Mouse (Mus musculus) heart, embryonic 12.5 days (tissue): ENCODE data around the gene Rhbdd1. TPM values are rescaled to one million over a fixed set of nuclear protein-coding genes. Genes with fewer than 3 reads are reported as not detected.

Experiments used
- ATAC-seq: fragments of 200-750 bp; cut with Nextera tagmentation; 2 replicates; pipeline ENCODE4 v1.8.0; 2017; ENCODE audit warnings: moderate TSS enrichment, moderate library complexity; ENCODE audit not compliant: insufficient number of reproducible peaks, low FRiP score
- H3K27ac ChIP-seq: fragments of 300-500 bp; sonication (generic); 2 replicates; pipeline ENCODE4 v1.5.1; 2016; ENCODE audit warnings: mild to moderate bottlenecking, moderate library complexity; ENCODE audit not compliant: poor library complexity, severe bottlenecking
- H3K27me3 ChIP-seq: fragments of 300-500 bp; sonication (generic); replicated peaks from 2 replicates; pipeline ENCODE4 v1.6.1; 2016; ENCODE audit warnings: mild to moderate bottlenecking, moderate library complexity
- H3K36me3 ChIP-seq: fragments of 300-500 bp; sonication (generic); 2 replicates; pipeline ENCODE4 v1.6.1; 2016; ENCODE audit warnings: mild to moderate bottlenecking, moderate library complexity
- H3K4me1 ChIP-seq: fragments of 300-500 bp; sonication (generic); replicated peaks from 2 replicates; pipeline ENCODE4 v1.6.1; 2016; ENCODE audit warnings: mild to moderate bottlenecking
- H3K4me2 ChIP-seq: fragments of 300-500 bp; sonication (generic); 2 replicates; pipeline ENCODE4 v1.6.1; 2016; ENCODE audit warnings: mild to moderate bottlenecking, moderate library complexity
- H3K4me3 ChIP-seq: fragments of 300-500 bp; sonication (generic); 2 replicates; pipeline ENCODE4 v1.5.1; 2016; ENCODE audit warnings: mild to moderate bottlenecking
- H3K9ac ChIP-seq: fragments of 300-500 bp; sonication (generic); 2 replicates; pipeline ENCODE4 v1.6.1; 2016; ENCODE audit warnings: mild to moderate bottlenecking, moderate library complexity
- H3K9me3 ChIP-seq: fragments of 300-500 bp; sonication (generic); replicated peaks from 2 replicates; pipeline ENCODE4 v1.6.1; 2016; ENCODE audit warnings: mild to moderate bottlenecking, moderate library complexity
- WGBS: fragments of 180-500 bp; shearing (Covaris S2); methylation state at CpG from one replicate; pipeline ENCODE4 v1.1.7; 2016; 5-methylcytosine and 5-hydroxymethylcytosine counted together
- polyA plus RNA-seq: library from polyadenylated mRNA; unstranded; fragments of >200 nt; fragmentation: Nextera tagmentation; extraction: Ambion mirVana; gene quantifications from 2 replicates; pipeline ENCODE4 v1.2.1, GENCODE M21; 2016

Gene Rhbdd1
- polyA plus RNA-seq, 1 experiment from 2014 or later: 11.9 TPM

DNA sequence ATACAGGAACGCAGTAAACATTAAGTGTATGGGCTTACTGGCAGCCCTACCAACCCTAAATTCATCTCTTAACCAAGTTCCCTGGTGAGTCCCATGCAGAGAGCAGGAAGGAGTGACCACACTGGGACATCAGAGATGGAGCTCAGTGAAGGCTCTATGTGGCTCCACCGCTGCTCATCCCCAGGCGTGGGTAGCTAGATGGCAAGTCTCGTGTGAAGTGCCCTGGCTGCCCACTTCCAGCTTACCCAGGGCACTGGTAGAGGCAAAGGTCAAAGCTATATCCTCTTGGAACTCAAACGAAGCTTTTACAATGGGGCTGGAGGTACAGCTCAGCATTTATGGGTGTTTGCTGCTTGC, 117.4 kb downstream of the Rhbdd1 start:
- H3K4me3 ChIP-seq: no peak overlapping the region
- H3K36me3 ChIP-seq: no peaks in the 10 kb centered on the region
- H3K27me3 ChIP-seq: peaks cover 6% of the 10 kb centered on the region; the same call in 1 of the 2 replicates
- H3K4me2 ChIP-seq: no peak overlapping the region
- WGBS: 81% methylated on average over 5 of the region's 5 CpGs
- no peak overlapping the region for H3K9ac ChIP-seq
- no peak overlapping the region for H3K27ac ChIP-seq
- H3K4me1 ChIP-seq: peaks cover 15% of the 10 kb centered on the region
- no peaks in the 10 kb centered on the region for H3K9me3 ChIP-seq
- ATAC-seq: no peak

DNA sequence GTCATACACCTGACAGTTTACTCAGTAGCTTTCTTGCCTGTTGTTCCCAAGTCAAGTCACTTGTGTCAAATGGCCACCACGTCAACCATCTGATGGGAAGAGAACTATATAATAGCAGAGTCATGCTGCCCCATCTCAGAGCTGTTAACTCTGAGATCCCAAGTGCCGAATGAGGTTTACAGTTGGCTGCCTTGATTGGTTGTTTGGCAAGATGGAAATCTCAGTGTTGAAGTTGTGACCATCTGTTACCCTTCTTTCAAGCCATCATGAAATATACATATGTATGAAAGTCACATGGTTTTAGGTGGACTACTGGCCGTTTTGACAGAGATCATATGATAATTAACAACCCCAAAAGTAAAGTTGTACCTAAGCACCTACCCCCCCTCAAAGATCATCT, 121.0 kb downstream of the Rhbdd1 start:
- Histone ChIP-seq H3K27ac (no peak overlapping the region), H3K36me3 (no peaks in the 10 kb centered on the region), H3K4me1 (peaks cover 5% of the 10 kb centered on the region; the same call in 1 of the 2 replicates), H3K9me3 (no peaks in the 10 kb centered on the region), H3K4me2 (no peak overlapping the region), H3K27me3 (0 out of 2 replicates have a peak, but pooled peaks cover 6% of the 10 kb centered on the region), H3K9ac (no peak overlapping the region), H3K4me3 (no peak overlapping the region)
- WGBS: 88% methylated on average over 3 of the region's 3 CpGs
- no peak for ATAC-seq

DNA sequence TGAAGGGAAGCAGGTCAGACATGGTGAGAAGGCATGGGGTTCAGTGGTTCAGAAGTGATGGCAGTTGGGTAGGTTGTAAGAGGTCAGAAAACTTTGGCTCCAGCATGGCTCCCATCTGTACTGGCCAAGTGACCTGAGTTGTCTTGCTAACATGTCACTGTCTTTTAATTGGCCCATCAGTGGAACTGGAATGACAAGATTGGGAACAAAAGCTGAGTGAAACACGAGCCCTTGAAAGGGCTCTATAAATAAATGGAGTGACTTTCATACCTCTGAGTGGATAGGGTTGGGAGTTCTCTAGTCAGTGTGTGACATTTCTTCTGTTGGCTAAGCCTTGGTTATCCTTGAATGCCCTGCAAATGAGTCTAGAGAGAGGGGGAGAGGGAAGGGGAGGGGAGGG, 123.9 kb downstream of the Rhbdd1 start:
- Histone ChIP-seq H3K27ac (no peak overlapping the region), H3K27me3 (0 out of 2 replicates have a peak, but pooled peaks cover 3% of the 10 kb centered on the region), H3K9me3 (no peaks in the 10 kb centered on the region), H3K4me2 (no peak overlapping the region), H3K36me3 (no peaks in the 10 kb centered on the region), H3K9ac (no peak overlapping the region), H3K4me1 (no peaks in the 10 kb centered on the region), H3K4me3 (no peak overlapping the region)
- no peak for ATAC-seq
- 52% methylated on average over 1 of the region's 1 CpGs for WGBS

DNA sequence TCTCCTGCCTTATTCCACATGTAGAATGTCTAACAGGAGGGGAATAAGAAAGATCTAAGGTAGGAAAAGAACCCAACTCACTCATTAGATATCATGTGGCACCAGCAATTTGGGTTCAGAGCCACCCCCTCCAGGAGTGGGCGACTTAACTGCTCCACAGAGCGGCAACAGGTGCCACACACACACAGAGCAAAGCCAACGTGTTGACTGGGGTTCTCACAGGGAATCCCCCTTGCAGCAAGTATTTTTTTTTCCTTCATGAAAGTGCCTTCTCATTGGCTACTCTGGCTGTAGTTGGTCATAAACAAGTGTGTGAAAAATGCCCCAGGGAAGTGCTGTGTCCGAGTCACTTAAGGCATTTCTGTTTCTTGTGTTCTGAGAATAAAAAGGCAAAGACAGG, 127.3 kb downstream of the Rhbdd1 start:
- Histone ChIP-seq H3K9me3 (no peaks in the 10 kb centered on the region), H3K27me3 (no peaks in the 10 kb centered on the region), H3K4me2 (no peak overlapping the region), H3K4me1 (no peaks in the 10 kb centered on the region), H3K4me3 (no peak overlapping the region), H3K27ac (no peak overlapping the region), H3K9ac (no peak overlapping the region), H3K36me3 (no peaks in the 10 kb centered on the region)
- no peak for ATAC-seq
- 69% methylated on average over 4 of the region's 4 CpGs for WGBS

DNA sequence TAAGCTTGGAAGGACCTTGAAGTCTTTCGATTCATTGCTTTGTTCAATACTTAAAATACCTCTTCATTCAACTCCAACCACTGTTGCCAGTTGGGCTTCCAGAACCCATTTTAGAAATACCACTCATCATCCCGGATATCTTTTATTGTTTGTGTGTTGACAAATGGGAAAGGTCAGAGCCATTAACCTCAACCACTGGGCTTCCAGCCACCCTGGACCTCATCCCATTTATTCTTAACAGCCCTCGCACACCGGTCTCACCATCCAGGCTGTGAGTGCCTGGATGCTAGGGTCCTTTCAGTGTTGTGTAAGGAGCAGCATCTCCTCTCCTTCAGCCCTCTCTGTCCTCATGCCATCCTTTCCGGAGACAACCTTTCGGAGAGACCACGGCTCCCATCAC, 129.8 kb downstream of the Rhbdd1 start:
- 93% methylated on average over 7 of the region's 7 CpGs for WGBS
- ATAC-seq: no peak
- no peak overlapping the region for H3K9ac ChIP-seq

DNA sequence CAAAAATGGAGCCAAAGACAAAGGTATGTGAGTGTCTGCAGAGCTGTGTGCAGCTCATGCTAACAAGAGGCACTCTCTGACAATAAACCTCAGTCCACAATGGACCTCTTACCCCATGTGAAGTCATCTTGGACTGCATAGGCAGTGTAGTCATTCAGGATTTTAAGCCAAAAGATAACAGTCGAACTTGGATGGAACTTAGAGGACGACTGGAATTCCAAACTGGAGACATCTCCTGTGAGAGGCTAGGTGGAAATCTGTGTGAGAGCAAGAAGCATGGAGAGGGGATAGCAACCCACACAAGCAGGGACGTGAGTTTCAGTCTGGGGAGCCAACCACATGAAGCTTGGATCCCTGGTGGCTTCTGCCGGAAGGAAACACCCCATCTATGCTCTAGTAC, 133.6 kb downstream of the Rhbdd1 start:
- Histone ChIP-seq H3K27ac (no peak overlapping the region), H3K4me3 (no peak overlapping the region), H3K4me2 (no peak overlapping the region), H3K4me1 (peaks cover 7% of the 10 kb centered on the region; the same call in 1 of the 2 replicates), H3K9me3 (no peaks in the 10 kb centered on the region), H3K9ac (no peak overlapping the region), H3K27me3 (no peaks in the 10 kb centered on the region), H3K36me3 (no peaks in the 10 kb centered on the region)
- no peak for ATAC-seq
- 63% methylated on average over 4 of the region's 4 CpGs for WGBS

More for the DNA sequence above, 129.8 kb downstream of the Rhbdd1 start:
- no peaks in the 10 kb centered on the region for H3K27me3 ChIP-seq
- H3K9me3 ChIP-seq: no peaks in the 10 kb centered on the region
- H3K36me3 ChIP-seq: no peaks in the 10 kb centered on the region
- no peak overlapping the region for H3K27ac ChIP-seq
- no peak overlapping the region for H3K4me3 ChIP-seq
- H3K4me2 ChIP-seq: no peak overlapping the region
- peaks cover 7% of the 10 kb centered on the region; the same call in 1 of the 2 replicates for H3K4me1 ChIP-seq

DNA sequence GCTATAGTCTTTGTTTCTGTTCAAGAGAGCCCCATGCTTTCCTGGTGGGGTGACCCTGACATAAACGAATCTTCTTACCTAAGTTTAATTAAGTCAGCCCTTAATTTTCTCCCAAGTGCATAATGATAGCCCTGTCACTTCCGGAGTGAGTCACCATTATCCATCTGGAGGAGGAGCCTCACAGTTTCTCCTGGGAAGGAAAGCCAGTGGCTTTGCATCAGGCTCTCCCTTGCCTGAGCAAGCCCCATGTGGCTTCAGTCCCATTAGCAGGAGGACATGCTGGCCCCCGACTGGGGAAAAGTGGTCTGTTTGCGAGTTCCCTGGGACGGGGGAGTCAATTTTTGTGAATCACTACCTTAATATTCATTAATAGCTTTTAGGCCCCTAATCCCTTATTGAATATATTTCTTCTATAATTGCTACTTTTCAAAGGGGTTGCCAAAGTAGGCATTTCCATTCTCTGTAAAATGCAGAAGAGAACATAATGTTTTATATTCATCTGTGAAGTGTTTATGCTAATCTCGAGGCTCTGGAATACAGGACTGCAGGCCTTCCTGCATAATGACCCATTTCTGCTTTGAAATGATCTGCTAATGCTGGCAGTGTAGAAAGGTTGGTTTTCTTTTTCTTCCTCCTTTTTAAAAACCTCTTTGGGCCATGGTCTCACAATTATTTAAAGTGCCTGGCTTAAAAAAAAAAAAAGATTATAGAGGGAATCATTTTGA, 135.8 kb downstream of the Rhbdd1 start:
- WGBS: 34% methylated on average over 6 of the region's 6 CpGs

DNA sequence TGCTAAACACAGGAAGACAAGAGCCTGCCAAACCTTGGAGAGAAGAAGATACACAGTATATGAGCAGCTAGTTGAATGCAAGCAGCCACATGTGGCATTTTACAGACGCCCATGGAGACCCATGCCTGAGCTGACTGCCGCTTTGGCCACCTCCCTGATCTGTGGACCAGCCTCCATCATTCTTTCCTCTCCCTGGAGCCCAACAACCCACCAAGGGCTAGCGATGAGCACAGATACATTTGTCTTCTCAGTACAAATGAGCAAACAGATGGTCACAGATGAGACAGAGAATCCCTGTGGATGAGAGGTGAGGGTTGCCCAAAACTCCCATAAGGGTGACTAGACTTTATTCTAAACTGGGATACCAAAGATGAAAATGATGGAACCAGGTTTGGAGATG, 137.8 kb downstream of the Rhbdd1 start:
- ATAC-seq: no peak
- no peak overlapping the region for H3K4me3 ChIP-seq
- no peak overlapping the region for H3K9ac ChIP-seq
- H3K4me1 ChIP-seq: peaks cover 7% of the 10 kb centered on the region; the same call in 1 of the 2 replicates
- H3K27ac ChIP-seq: no peak overlapping the region
- 95% methylated on average over 3 of the region's 3 CpGs for WGBS
- no peaks in the 10 kb centered on the region for H3K27me3 ChIP-seq
- no peaks in the 10 kb centered on the region for H3K36me3 ChIP-seq
- no peaks in the 10 kb centered on the region for H3K9me3 ChIP-seq
- H3K4me2 ChIP-seq: no peak overlapping the region

More for the DNA sequence above, 135.8 kb downstream of the Rhbdd1 start:
- no peak for ATAC-seq
- H3K4me1 ChIP-seq: peaks cover 7% of the 10 kb centered on the region; the same call in 1 of the 2 replicates
- no peak overlapping the region for H3K4me2 ChIP-seq
- H3K4me3 ChIP-seq: no peak overlapping the region
- H3K9me3 ChIP-seq: no peaks in the 10 kb centered on the region
- H3K27me3 ChIP-seq: no peaks in the 10 kb centered on the region
- no peak overlapping the region for H3K27ac ChIP-seq
- no peaks in the 10 kb centered on the region for H3K36me3 ChIP-seq
- H3K9ac ChIP-seq: no peak overlapping the region

DNA sequence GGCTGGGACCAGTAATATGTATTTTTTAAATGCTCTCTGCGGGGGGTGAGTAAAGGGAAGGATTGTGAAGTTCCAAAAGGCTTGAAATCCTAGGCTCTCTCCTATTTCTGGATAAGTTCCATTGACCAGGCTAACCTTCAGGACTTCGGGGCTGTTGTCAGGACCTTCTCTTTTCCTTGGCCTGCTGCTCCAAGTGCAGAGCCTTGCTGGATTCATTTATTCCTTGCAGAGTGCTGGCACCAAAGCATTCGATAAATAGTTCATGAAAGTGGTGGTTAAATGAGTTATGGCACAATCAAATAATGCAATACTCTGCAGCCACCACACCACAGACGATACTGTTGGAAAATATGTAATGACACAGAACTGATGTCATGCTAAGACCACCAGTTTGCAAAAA, 143.1 kb downstream of the Rhbdd1 start:
- Histone ChIP-seq H3K9ac (no peak overlapping the region), H3K27me3 (no peaks in the 10 kb centered on the region), H3K27ac (no peak overlapping the region), H3K36me3 (no peaks in the 10 kb centered on the region), H3K4me1 (no peaks in the 10 kb centered on the region), H3K9me3 (no peaks in the 10 kb centered on the region), H3K4me3 (no peak overlapping the region), H3K4me2 (no peak overlapping the region)
- WGBS: 78% methylated on average over 4 of the region's 4 CpGs
- ATAC-seq: no peak

DNA sequence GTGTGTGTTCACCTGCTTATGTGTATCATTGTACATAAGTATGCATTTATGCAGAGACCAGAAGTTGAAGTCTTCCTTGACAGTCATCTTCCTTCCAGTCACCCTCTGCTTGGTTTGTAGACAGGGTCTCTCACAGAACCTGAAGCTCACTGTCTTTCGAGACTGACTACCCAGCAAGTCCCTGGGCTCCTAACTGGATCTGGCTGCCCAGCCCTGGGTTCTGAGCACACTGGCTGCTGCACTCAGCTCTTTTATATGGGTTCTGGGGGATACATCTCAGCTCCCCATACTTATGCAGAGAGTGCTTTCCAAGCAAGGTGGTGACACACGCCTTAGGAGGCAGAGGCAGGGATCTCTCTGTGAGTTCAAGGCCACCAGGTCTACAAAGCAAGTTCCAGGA, 143.7 kb downstream of the Rhbdd1 start:
- no peaks in the 10 kb centered on the region for H3K27me3 ChIP-seq
- no peaks in the 10 kb centered on the region for H3K4me1 ChIP-seq
- no peak overlapping the region for H3K4me3 ChIP-seq
- no peak overlapping the region for H3K9ac ChIP-seq
- no peak overlapping the region for H3K4me2 ChIP-seq
- WGBS: 71% methylated on average over 2 of the region's 2 CpGs
- no peak overlapping the region for H3K27ac ChIP-seq
- ATAC-seq: no peak
- H3K36me3 ChIP-seq: no peaks in the 10 kb centered on the region
- H3K9me3 ChIP-seq: no peaks in the 10 kb centered on the region

DNA sequence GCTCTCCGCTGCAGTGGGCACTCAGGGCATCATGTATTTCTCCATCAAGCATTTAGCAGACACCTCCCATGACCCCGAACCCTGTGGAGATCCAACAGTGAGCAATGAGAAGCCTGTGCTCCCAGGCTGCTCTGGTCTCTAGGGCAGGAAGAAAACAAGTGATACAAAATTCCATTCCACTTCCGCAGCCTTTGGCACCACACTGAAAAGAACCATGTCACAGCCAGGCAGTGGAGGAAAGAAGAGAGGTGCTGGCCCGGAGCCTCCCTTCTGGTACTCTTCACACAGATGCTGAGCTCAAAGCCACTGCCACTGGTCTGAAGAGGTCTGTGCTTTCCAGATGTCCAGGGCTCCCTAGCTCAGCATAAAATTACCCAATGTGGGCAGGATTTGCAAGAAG, 144.8 kb downstream of the Rhbdd1 start:
- Histone ChIP-seq H3K4me1 (no peaks in the 10 kb centered on the region), H3K4me2 (no peak overlapping the region), H3K36me3 (no peaks in the 10 kb centered on the region), H3K27me3 (no peaks in the 10 kb centered on the region), H3K9ac (no peak overlapping the region), H3K9me3 (no peaks in the 10 kb centered on the region), H3K4me3 (no peak overlapping the region), H3K27ac (no peak overlapping the region)
- WGBS: 70% methylated on average over 4 of the region's 4 CpGs
- no peak for ATAC-seq

DNA sequence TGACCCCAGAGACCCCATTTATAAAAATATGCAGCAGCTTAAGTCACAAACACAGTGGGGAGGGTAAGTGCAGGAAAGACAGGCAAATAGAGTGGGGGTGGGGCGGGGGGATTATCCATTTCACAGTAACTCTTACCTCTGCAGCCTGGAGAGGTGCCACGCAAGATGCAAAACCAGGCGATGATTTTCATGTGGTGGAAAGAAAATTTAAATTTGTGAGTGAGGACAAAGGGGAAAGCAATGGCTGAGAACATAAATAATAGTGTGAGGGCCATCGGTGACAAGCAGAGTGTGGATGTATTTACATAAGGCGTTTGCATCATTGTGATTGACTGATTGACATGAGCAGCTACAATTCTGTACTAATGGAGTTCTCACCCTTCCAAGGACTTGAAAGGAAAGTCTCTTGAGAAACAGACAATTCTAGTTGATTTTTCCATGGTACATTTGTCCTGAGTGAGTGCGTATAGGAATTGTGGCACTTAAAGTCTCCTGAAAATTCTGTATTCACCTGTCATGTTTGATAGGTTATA, 149.1 kb downstream of the Rhbdd1 start:
- 59% methylated on average over 6 of the region's 6 CpGs for WGBS
- Histone ChIP-seq H3K4me2 (no peak overlapping the region), H3K9me3 (no peaks in the 10 kb centered on the region), H3K27ac (no peak overlapping the region), H3K9ac (no peak overlapping the region), H3K4me3 (no peak overlapping the region), H3K4me1 (peaks cover 6% of the 10 kb centered on the region; the same call in 1 of the 2 replicates), H3K36me3 (no peaks in the 10 kb centered on the region), H3K27me3 (no peaks in the 10 kb centered on the region)
- ATAC-seq: no peak
